Mouse (Mus musculus) G1E (cell line): ENCODE measurements around the gene Akap6. TPM values are rescaled to one million over a fixed set of nuclear protein-coding genes. Genes with fewer than 3 reads are reported as not detected.
"Not testable (repeated sequence)": the region's sequence is repeated elsewhere in the genome, so short reads cannot be mapped to it uniquely, and the experiment has no call there.

Experiments used
- ATAC-seq: 2 replicates; pipeline ENCODE4 v1.8.0; 2016; ENCODE audit warnings: mild to moderate bottlenecking; ENCODE audit not compliant: insufficient number of reproducible peaks, poor library complexity, low FRiP score, severe bottlenecking; ENCODE audit errors: extremely low read depth
- DNase-seq: peaks from one replicate; pipeline ENCODE4 v3.0.0; 2012; ENCODE audit warnings: low spot score
- H3K27me3 ChIP-seq: 2 replicates; pipeline ENCODE4 v1.6.1; 2012; ENCODE audit warnings: mild to moderate bottlenecking, low read length, inconsistent platforms; ENCODE audit not compliant: insufficient read depth
- H3K36me3 ChIP-seq: replicated peaks from 2 replicates; pipeline ENCODE3; 2012; ENCODE audit warnings: mild to moderate bottlenecking, inconsistent platforms
- H3K4me1 ChIP-seq: 2 replicates; pipeline ENCODE4 v1.6.1; 2012; ENCODE audit warnings: low read depth, low read length, inconsistent platforms, mixed read lengths; ENCODE audit not compliant: insufficient read depth
- H3K4me3 ChIP-seq: 2 replicates; pipeline ENCODE4 v1.5.1; 2012; ENCODE audit warnings: low read depth, mild to moderate bottlenecking, inconsistent platforms, low read length, moderate library complexity, mixed read lengths
- H3K9me3 ChIP-seq: replicated peaks from 2 replicates; pipeline ENCODE4 v1.6.1; 2012; ENCODE audit warnings: inconsistent platforms
- CTCF ChIP-seq: IDR thresholded peaks from 2 replicates; pipeline ENCODE4 v1.5.1; 2012; ENCODE audit warnings: low read depth, low read length, inconsistent platforms, mixed read lengths
- GATA1 ChIP-seq: IDR thresholded peaks from 2 replicates; pipeline ENCODE4 v1.6.1; 2012; ENCODE audit warnings: borderline replicate concordance, low read length, inconsistent platforms, mixed read lengths
- GATA2 ChIP-seq: IDR thresholded peaks from 2 replicates; pipeline ENCODE4 v1.6.1; 2012; ENCODE audit warnings: low read depth, low read length, inconsistent platforms, borderline replicate concordance
- POLR2AphosphoS5 ChIP-seq: IDR thresholded peaks from 2 replicates; pipeline ENCODE4 v1.6.1; 2012; ENCODE audit warnings: low read depth, low read length, inconsistent platforms; ENCODE audit not compliant: insufficient replicate concordance
- TAL1 ChIP-seq: conservative IDR thresholded peaks from 2 replicates; pipeline ENCODE4 v1.6.1; 2012; ENCODE audit warnings: low read depth, low read length, inconsistent platforms, mixed read lengths
- polyA plus RNA-seq: library from polyadenylated mRNA; stranded (reverse); fragments of >175 nt; gene quantifications from 2 replicates; pipeline ENCODE4 v1.2.3, GENCODE M21; 2012
- total RNA-seq, 2 experiments: library from RNA; stranded (forward) in 1 of 2; stranded (reverse) in 1 of 2; fragments of 200-1000 nt in 1 of 2; fragments of >200 nt in 1 of 2; fragmentation: Nextera tagmentation in 1 of 2; gene quantifications; 2 replicates each; pipeline ENCODE4 v1.2.3; 2014 to 2017

Gene Akap6
- total and polyA plus RNA-seq, 3 experiments = 0.11 TPM; not detected in 2

DNA sequence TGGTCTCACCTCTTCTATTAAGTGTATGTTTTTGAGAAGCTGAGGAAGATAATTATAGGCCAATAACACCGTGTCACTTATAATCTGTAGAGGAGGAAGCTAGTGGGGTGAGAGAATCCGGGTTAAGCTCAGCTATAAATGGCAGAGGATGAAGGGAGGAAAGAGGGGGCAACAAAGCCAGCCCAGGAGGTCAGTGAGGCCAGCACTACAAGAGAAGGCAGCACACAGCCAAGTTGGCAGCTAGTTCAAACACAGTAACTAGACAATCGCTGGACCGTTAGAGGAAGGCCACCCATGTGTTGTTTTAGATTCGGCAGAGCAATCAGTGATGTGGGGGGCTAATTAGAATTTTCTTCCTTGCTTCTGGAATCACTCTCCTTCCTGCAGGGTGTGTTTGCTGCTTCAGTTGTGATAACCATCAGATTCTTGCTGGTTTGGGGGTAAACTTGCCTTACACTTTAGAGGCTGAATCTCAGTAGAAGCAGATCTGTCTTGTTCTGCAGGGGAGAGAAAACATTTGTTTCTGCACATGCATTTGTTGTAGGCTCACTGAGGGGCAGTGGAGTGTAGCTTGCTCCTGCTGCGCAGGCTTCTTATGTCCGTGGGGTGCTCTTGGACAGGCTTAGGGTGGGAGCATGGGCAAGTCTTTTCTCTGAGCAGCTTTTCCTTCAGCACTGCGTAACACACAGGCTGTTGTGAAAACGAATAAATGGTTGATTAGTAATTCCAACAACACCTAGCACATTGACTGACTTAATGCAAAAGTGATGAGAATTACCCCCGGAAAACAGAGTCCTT lies 27.4 kb downstream of the Akap6 start:
- Histone ChIP-seq H3K27me3 (no peaks in the 10 kb centered on the region), H3K4me1 (no peaks in the 10 kb centered on the region), H3K9me3 (peaks cover 20% of the 10 kb centered on the region), H3K36me3 (no peaks in the 10 kb centered on the region), H3K4me3 (no peak overlapping the region)
- ATAC-seq (no peak), DNase-seq (no peak)
- TF ChIP-seq CTCF = no peak
- no peak for TF ChIP-seq POLR2AphosphoS5
- TF ChIP-seq GATA2 = no peak
- no peak for TF ChIP-seq TAL1
- no peak for TF ChIP-seq GATA1

DNA sequence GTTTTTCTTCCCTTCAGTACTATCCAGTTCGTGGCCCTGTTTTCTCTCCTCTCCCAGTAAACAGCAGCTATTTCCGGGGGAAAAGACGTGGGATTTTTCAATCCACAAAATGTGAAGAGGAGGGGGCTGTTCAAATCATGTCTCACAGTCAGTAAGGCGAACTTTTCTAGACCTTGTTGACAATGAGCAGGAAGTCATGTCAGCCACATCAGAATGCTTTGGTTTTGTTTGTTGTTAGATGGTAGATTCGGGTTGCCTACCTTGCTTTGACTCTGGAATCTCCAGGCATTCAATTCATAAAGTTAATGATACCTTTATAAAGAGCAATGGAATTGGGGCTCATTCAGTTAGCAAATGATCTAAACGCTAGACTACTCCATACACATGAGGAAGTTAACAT lies 30.2 kb downstream of the Akap6 start:
- H3K9me3 ChIP-seq = peaks cover 17% of the 10 kb centered on the region
- H3K27me3 ChIP-seq = no peaks in the 10 kb centered on the region
- H3K36me3 ChIP-seq = no peaks in the 10 kb centered on the region
- no peak for ATAC-seq
- no peaks in the 10 kb centered on the region for H3K4me1 ChIP-seq
- no peak for DNase-seq
- H3K4me3 ChIP-seq = no peak overlapping the region
- TF ChIP-seq GATA2 = no peak
- no peak for TF ChIP-seq POLR2AphosphoS5
- no peak for TF ChIP-seq CTCF
- TF ChIP-seq TAL1 = no peak
- TF ChIP-seq GATA1 = no peak

DNA sequence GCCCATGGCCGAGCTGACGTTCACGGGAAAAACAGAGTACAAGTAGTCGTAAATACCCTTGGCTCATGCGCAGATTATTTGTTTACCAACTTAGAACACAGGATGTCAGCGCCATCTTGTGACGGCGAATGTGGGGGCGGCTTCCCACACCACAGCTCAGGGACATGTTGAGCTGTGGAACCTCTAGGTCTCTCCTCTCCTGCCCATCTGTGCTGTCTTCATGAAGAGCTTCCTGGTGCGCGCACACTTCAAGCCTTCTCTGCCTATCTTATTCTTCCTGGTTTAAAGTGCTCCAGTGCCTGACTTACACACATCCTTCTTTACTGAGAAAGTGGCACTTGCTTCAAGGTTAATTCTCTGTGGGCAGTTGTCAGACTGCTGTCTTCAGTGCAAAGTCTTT lies 36.0 kb downstream of the Akap6 start:
- not testable (repeated sequence) for H3K4me3 ChIP-seq, H3K4me1 ChIP-seq, ATAC-seq, DNase-seq, H3K27me3 ChIP-seq, H3K36me3 ChIP-seq, H3K9me3 ChIP-seq

DNA sequence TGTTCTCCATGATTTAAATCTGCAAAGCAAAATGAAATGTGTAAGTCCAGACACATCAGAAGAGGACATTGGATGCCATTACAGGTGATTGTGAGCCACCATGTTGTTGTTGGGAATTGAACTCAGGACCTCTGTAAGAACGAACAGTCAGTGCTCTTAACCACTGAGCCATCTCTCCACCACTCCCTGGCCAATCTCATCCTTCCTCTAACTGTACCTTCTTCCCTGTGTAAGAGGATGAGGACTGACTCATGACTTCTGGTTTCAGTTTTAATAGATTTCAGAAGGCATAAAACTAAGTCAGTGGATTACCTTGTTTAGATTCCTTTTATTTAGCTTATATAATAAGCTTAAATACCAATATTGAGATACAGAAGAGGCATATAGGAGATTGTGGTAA lies 38.0 kb downstream of the Akap6 start:
- Histone ChIP-seq H3K27me3 (no peaks in the 10 kb centered on the region), H3K4me1 (no peaks in the 10 kb centered on the region), H3K9me3 (peaks cover 13% of the 10 kb centered on the region), H3K4me3 (no peak overlapping the region), H3K36me3 (no peaks in the 10 kb centered on the region)
- no peak for ATAC-seq
- DNase-seq = no peak
- no peak for TF ChIP-seq GATA1
- TF ChIP-seq POLR2AphosphoS5 = no peak
- TF ChIP-seq CTCF = no peak
- TF ChIP-seq TAL1 = no peak
- no peak for TF ChIP-seq GATA2

DNA sequence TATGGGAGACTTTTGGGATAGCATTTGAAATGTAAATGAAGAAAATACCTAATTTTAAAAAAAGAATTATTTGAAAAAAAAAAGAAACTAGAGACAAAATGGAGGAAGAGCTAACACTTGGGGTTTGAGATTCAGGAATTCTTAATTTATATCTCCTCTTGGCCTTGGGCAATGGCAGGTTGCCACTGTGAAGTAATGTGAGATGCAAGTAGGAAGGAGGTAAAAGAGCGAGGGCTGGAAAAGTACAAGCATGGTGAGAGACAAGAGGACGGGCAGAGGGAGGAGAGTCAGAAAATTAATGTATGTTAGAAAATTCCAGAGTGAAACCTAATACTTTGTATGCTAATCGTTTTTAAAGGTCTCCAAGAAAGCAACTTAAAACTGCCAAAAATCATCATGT lies 40.1 kb downstream of the Akap6 start:
- no peak for TF ChIP-seq CTCF
- TF ChIP-seq GATA1 = no peak
- TF ChIP-seq TAL1 = no peak
- no peak for TF ChIP-seq POLR2AphosphoS5
- no peak for TF ChIP-seq GATA2
- no peaks in the 10 kb centered on the region for H3K4me1 ChIP-seq
- no peak for DNase-seq
- H3K4me3 ChIP-seq = no peak overlapping the region
- H3K27me3 ChIP-seq = no peaks in the 10 kb centered on the region
- ATAC-seq = no peak
- no peaks in the 10 kb centered on the region for H3K36me3 ChIP-seq
- peaks cover 13% of the 10 kb centered on the region for H3K9me3 ChIP-seq

DNA sequence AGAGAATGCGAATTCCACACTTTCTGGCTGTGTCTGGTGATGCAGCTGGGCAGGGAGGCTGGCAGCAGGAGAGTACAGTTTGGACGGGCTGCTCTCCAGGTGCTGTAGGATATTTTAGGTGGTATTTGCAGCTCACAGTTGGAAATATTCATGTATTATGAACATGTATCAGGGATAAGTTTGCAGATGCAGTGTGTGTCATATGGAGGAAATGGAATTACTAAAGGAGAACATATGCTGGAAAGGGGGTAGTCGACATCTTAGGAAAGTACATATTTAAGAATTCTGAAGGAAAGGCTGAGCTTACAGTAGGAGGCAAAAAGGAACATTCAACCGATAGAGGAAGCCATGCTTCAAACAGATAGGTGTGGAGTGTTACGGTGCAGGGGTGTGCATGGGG lies 42.6 kb downstream of the Akap6 start:
- Histone ChIP-seq H3K4me3 (no peak overlapping the region), H3K9me3 (peaks cover 13% of the 10 kb centered on the region), H3K4me1 (no peaks in the 10 kb centered on the region), H3K36me3 (no peaks in the 10 kb centered on the region), H3K27me3 (no peaks in the 10 kb centered on the region)
- TF ChIP-seq GATA2 (no peak), CTCF (no peak), POLR2AphosphoS5 (no peak), GATA1 (no peak), TAL1 (no peak)
- no peak for ATAC-seq
- DNase-seq = no peak

DNA sequence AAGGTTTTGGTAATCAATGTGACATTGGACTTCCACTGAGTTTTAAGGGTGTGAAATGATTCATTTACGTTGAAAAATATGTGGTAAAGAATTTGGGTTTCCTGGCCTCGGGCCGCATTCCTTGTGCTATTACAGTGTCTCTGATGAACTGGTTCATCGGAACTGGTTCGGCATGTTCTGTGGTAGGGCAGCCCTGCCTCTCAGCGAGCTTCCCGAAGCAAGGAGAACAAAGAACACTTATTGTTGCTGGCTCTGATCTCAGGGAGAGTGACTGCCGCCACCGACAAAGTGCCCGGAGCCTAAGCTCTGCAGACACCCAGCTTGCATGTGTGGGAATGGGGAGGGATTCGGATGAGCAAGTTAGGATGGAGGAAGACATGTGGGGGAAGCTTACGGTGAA lies 50.8 kb downstream of the Akap6 start:
- H3K27me3 ChIP-seq = no peaks in the 10 kb centered on the region
- no peaks in the 10 kb centered on the region for H3K36me3 ChIP-seq
- no peaks in the 10 kb centered on the region for H3K4me1 ChIP-seq
- no peak overlapping the region for H3K4me3 ChIP-seq
- no peak for DNase-seq
- peaks cover 22% of the 10 kb centered on the region for H3K9me3 ChIP-seq
- TF ChIP-seq CTCF = no peak
- no peak for TF ChIP-seq GATA1
- no peak for TF ChIP-seq POLR2AphosphoS5
- no peak for TF ChIP-seq TAL1
- TF ChIP-seq GATA2 = no peak
- ATAC-seq = no peak
